Comparison of ENCODE assay signal across 19 mouse cellular contexts in genomic region chr3:10121956-10122739, GRCm38 (mm10). TPM values are rescaled to one million over a fixed set of nuclear protein-coding genes. Genes with fewer than 3 reads are reported as not detected.
DNase-seq lines count a peak whose midpoint lies in the region; ATAC-seq and TF ChIP-seq lines count a peak whose summit lies in the region.
"Had no signal": no experiment of that assay in that cellular context is flagged by ENCODE, and none has a peak within 500 bp of the region (broad histone marks: within the 10 kb centered on the region; RNA-seq: fewer than 3 reads in every experiment).

No protein-coding gene starts in this region.

- no peak for ATAC-seq in limb, embryonic 13.5 days (ENCODE audit: low FRiP score, low read depth)
- no peak for ATAC-seq in Patski
- no peak for ATAC-seq in limb, embryonic 15.5 days (ENCODE audit: insufficient number of reproducible peaks, low FRiP score, low TSS enrichment, low read depth)
- ATAC-seq in midbrain, embryonic 14.5 days (ENCODE audit: low FRiP score, low TSS enrichment), result no peak
- ATAC-seq: forebrain, embryonic 13.5 days; forebrain, postnatal 0 days; intestine, embryonic 15.5 days had no signal

- H3K9me3 ChIP-seq in limb, embryonic 13.5 days, result no peaks in the 10 kb centered on the region
- H3K9me3 ChIP-seq in limb, embryonic 10.5 days (replicated peaks), result no peaks in the 10 kb centered on the region
- H3K9me3 ChIP-seq in limb, embryonic 15.5 days, result no peaks in the 10 kb centered on the region
- no peaks in the 10 kb centered on the region for H3K9me3 ChIP-seq in midbrain, embryonic 14.5 days (ENCODE audit: control insufficient read depth, low read length)
- H3K9me3 ChIP-seq: forebrain, embryonic 13.5 days; heart, embryonic 13.5 days; hindbrain, embryonic 13.5 days; intestine, embryonic 15.5 days had no signal

- H3K36me3 ChIP-seq in limb, embryonic 13.5 days, result no peaks in the 10 kb centered on the region
- no peaks in the 10 kb centered on the region for H3K36me3 ChIP-seq in limb, embryonic 10.5 days
- H3K36me3 ChIP-seq in limb, embryonic 15.5 days, result no peaks in the 10 kb centered on the region
- no peaks in the 10 kb centered on the region for H3K36me3 ChIP-seq in midbrain, embryonic 14.5 days (ENCODE audit: control insufficient read depth, insufficient read depth, low read length)
- H3K36me3 ChIP-seq: heart, embryonic 13.5 days; hindbrain, embryonic 13.5 days; intestine, embryonic 15.5 days had no signal

- intact Hi-C loops in heart, postnatal 10 days (cut with DNase I), result no loop called here

- WGBS in limb, embryonic 13.5 days, result 63% methylated on average over 6 of the region's 6 CpGs
- 89% methylated on average over 6 of the region's 6 CpGs for WGBS in limb, embryonic 10.5 days
- WGBS in limb, embryonic 15.5 days, result 51% methylated on average over 6 of the region's 6 CpGs
- 77% methylated on average over 6 of the region's 6 CpGs for WGBS in midbrain, embryonic 14.5 days

- in situ Hi-C loops in Patski (cut with MboI; ENCODE audit: low pct_unique_long_range_greater_than_20kb), result no loop called here

- CTCF ChIA-PET in Patski (lab: Charles Lee), result interaction anchor here (0.9 to 1.6 kb wide), 4 partner anchors 8 to 118 kb away, joined by 3 to 4 read pairs (median 3); no protein-coding TSS in a partner anchor

- TF ChIP-seq CTCF in Patski (IDR thresholded peaks at IDR 0.05), result no peak

- peak; percentile 63 for DNase-seq in heart, adult 11 months
- no peak for DNase-seq in heart, postnatal 10 days
- no peak for DNase-seq in limb, embryonic 10.5 days (ENCODE audit: low spot score)
- DNase-seq in Patski (ENCODE audit: low read depth, low spot score) (peak; percentile 39), MN1 (ENCODE audit: low spot score) (no peak)
- no peak for DNase-seq in midbrain, embryonic 14.5 days
- DNase-seq: adrenal gland, adult 8-10 months; adrenal gland, postnatal 36 days; cerebellum, adult 11-12 months; cerebellum, adult 9-10 months; forebrain, postnatal 0 days; gastrocnemius, postnatal 25 days; heart, postnatal 4 days had no signal

- POLR2A ChIA-PET in Patski (lab: Charles Lee), result no interaction called here

- peaks cover 10% of the 10 kb centered on the region; the same call in 1 of the 2 replicates for H3K4me1 ChIP-seq in limb, embryonic 13.5 days
- no peaks in the 10 kb centered on the region for H3K4me1 ChIP-seq in limb, embryonic 10.5 days
- 0 out of 2 replicates have a peak, but pooled peaks cover 4% of the 10 kb centered on the region for H3K4me1 ChIP-seq in limb, embryonic 15.5 days
- no peaks in the 10 kb centered on the region for H3K4me1 ChIP-seq in midbrain, embryonic 14.5 days (ENCODE audit: control insufficient read depth, insufficient read depth, low read length)
- H3K4me1 ChIP-seq: forebrain, embryonic 13.5 days; heart, embryonic 13.5 days; hindbrain, embryonic 13.5 days; intestine, embryonic 15.5 days had no signal

- H3K27ac ChIP-seq in limb, embryonic 13.5 days, result peak overlapping the region; percentile 75
- no peak overlapping the region for H3K27ac ChIP-seq in limb, embryonic 10.5 days
- H3K27ac ChIP-seq in limb, embryonic 15.5 days, result peak overlapping the region; percentile 78
- no peak overlapping the region for H3K27ac ChIP-seq in midbrain, embryonic 14.5 days (replicated peaks; ENCODE audit: low read depth, low read length)
- H3K27ac ChIP-seq: forebrain, embryonic 13.5 days; heart, embryonic 13.5 days; hindbrain, embryonic 13.5 days; intestine, embryonic 15.5 days had no signal

- H3K4me2 ChIP-seq in limb, embryonic 13.5 days (replicated peaks), result no peak overlapping the region
- H3K4me2 ChIP-seq in limb, embryonic 15.5 days, result no peak overlapping the region
- H3K4me2 ChIP-seq in midbrain, embryonic 14.5 days (ENCODE audit: low read length), result no peak overlapping the region
- H3K4me2 ChIP-seq: forebrain, embryonic 13.5 days; heart, embryonic 13.5 days; hindbrain, embryonic 13.5 days; intestine, embryonic 15.5 days had no signal

- H3K4me3 ChIP-seq in limb, embryonic 13.5 days, result no peak overlapping the region
- no peak overlapping the region for H3K4me3 ChIP-seq in limb, embryonic 10.5 days
- H3K4me3 ChIP-seq in limb, embryonic 15.5 days, result no peak overlapping the region
- H3K4me3 ChIP-seq in midbrain, embryonic 14.5 days (replicated peaks; ENCODE audit: low read depth, low read length), result no peak overlapping the region
- H3K4me3 ChIP-seq: forebrain, embryonic 13.5 days; heart, embryonic 13.5 days; hindbrain, embryonic 13.5 days; intestine, embryonic 15.5 days had no signal

- no peak overlapping the region for H3K9ac ChIP-seq in limb, embryonic 13.5 days
- H3K9ac ChIP-seq in limb, embryonic 15.5 days, result no peak overlapping the region
- no peak overlapping the region for H3K9ac ChIP-seq in midbrain, embryonic 14.5 days (replicated peaks; ENCODE audit: low read length)
- H3K9ac ChIP-seq: forebrain, embryonic 13.5 days; forebrain, postnatal 0 days; heart, embryonic 13.5 days; hindbrain, embryonic 13.5 days; intestine, embryonic 15.5 days had no signal

- no peaks in the 10 kb centered on the region for H3K27me3 ChIP-seq in limb, embryonic 13.5 days
- H3K27me3 ChIP-seq in limb, embryonic 10.5 days (ENCODE audit: low read depth, poor library complexity, severe bottlenecking), result no peaks in the 10 kb centered on the region
- H3K27me3 ChIP-seq in Patski, result no peaks in the 10 kb centered on the region
- H3K27me3 ChIP-seq in limb, embryonic 15.5 days, result no peaks in the 10 kb centered on the region
- H3K27me3 ChIP-seq in midbrain, embryonic 14.5 days (ENCODE audit: control insufficient read depth, insufficient read depth, low read length), result no peaks in the 10 kb centered on the region
- H3K27me3 ChIP-seq: forebrain, embryonic 13.5 days; heart, embryonic 13.5 days; hindbrain, embryonic 13.5 days; intestine, embryonic 15.5 days had no signal

RNA-seq across cellular contexts. Expression of gene Gm9833, which starts 34.2 kb away (rescaled TPM):
- total RNA-seq in heart, postnatal 10 days (2021), result 1 to 10 TPM; 3.3 to 3.6 TPM
- 3.5 and 3.9 TPM in 2 replicates for polyA plus RNA-seq in limb, embryonic 13.5 days (2015; fragmentation: Nextera tagmentation; extraction: Ambion mirVana)
- polyA plus RNA-seq in limb, embryonic 10.5 days (2016; fragmentation: Nextera tagmentation; extraction: Ambion mirVana), result 3.5 and 4.5 TPM in 2 replicates
- 15.3 TPM for polyA plus RNA-seq in Patski (2021)
- polyA plus RNA-seq in limb, embryonic 15.5 days (2015; fragmentation: Nextera tagmentation; extraction: Ambion mirVana), result 2.2 and 2.9 TPM in 2 replicates
- polyA plus RNA-seq in midbrain, embryonic 14.5 days (2014; fragmentation: Nextera tagmentation; extraction: Ambion mirVana), result 4.4 and 9.4 TPM in 2 replicates

Comparison
In these comparisons a context has a peak if more than half of its experiments do, and no peak if none do; other contexts are left out.
1. DNase-seq: peak in heart, adult 11 months (single experiment) and Patski (single experiment); none in heart, postnatal 10 days (0 of 2), limb, embryonic 10.5 days (single experiment), midbrain, embryonic 14.5 days (single experiment) and MN1 (single experiment).
2. H3K27ac ChIP-seq: peak in limb, embryonic 13.5 days (single experiment) and limb, embryonic 15.5 days (single experiment); none in limb, embryonic 10.5 days (single experiment) and midbrain, embryonic 14.5 days (single experiment).